Mouse (Mus musculus) heart, postnatal 36 days (tissue): ENCODE measurements around the gene Rpusd2. TPM values are rescaled to one million over a fixed set of nuclear protein-coding genes. Genes with fewer than 3 reads are reported as not detected.
"Not testable (repeated sequence)": the region's sequence is repeated elsewhere in the genome, so short reads cannot be mapped to it uniquely, and the experiment has no call there.

Experiments
- DNase-seq, 2 experiments: peaks; one replicate each; pipeline ENCODE4 v3.0.0; 2021 to 2022
- intact Hi-C: fragments of 180-260 bp; cut with DNase I; formaldehyde crosslinking; loops from one replicate; pipeline ENCODE4 v1.15.1; 2025
- total RNA-seq, 2 experiments: library from RNA; stranded (reverse); gene quantifications; 2 replicates each; pipeline ENCODE4 v1.2.3; 2021

Gene Rpusd2
- 1 to 10 TPM; 4.5 to 5.2 TPM for total RNA-seq

GRCm38 (mm10) chr2:119034656-119035396, at the start of gene Rpusd2:
Rpusd2 (plus strand) TSS chr2:119034790.
- intact Hi-C loops: loop anchor here (1.0 to 2.0 kb wide), 2 partner anchors 11 to 254 kb away; partner anchors contain the start of gene Vps18

DNA sequence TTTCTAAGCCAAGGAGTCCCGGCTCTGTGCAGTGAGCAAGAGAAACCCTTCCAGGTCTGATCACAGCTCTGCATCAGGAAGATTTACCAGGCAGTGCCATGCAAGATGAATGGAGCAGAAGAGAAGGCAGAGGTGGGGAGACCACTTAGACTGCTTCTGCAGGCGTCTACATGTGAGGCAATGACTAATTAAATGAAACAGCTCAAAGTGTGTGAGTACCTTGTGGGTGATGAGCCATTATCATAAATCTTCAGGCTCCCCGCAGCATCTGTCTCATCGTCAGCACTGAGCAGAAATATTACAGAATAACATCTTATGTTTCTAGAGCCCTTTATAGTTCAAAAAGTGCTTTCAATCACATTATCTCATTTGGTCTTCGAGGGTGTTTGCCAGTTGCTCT, 39.1 kb upstream of the Rpusd2 start:
- intact Hi-C loops: no loop called here
- no peak for DNase-seq

More at GRCm38 (mm10) chr2:119034656-119035396, at the start of gene Rpusd2:
- peak; percentile 88 to 89 for DNase-seq

GRCm38 (mm10) chr2:118995919-118996797, 38.4 kb upstream of the Rpusd2 start:
- DNase-seq: no peak
- intact Hi-C loops: no loop called here

DNA sequence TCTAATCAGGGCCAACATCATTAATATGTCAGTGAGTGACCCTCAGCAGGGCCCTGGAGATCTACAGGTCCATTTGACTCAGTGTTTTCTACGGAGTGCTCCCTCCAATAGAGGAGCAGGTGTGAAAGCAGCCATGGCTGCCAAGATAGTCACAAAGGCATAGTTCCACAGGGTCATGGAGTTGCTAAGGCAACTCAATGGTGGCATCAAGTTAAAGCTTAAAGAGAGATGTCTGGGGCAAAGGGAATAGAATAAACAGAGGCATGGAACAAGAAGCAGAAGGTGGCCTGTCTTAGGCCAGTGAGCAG, 37.8 kb upstream of the Rpusd2 start:
- intact Hi-C loops: no loop called here
- no peak for DNase-seq

DNA sequence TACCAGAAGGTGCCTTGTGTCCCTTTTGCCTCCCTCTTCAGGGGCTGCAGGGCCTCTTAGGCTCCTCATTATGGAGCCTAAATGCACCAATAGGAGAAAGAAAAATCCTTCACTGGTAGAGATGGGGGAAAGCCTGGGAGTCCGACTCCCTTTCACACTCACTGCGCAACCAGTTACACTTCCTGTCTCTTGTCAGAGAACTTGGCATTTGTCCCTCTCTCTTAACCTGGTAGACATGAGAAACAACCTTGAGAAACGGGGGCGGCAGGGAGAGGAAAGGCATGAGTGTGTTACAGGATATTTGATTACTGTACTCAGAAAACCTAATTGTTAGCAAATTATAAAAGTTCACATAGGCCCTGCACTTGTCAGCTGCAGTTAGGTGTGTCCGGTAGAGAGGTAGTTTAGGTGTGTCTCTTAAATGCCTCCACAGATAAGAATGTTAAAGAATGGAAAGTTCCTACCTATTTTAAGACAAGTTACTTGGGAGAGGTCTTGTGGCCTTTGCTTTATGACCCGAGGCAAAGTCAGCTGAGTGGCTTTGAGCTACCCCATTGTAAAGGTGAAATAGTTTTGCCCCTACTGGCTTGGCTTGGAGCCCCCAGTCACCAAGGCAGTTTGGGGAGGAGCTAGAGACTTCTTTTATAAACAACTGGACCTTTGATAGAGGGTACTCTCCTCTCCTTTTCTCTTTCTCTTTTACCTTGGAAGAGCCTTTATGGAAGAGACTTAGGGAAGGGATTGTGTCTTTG, 36.3 kb upstream of the Rpusd2 start:
- no peak for DNase-seq
- intact Hi-C loops: no loop called here

DNA sequence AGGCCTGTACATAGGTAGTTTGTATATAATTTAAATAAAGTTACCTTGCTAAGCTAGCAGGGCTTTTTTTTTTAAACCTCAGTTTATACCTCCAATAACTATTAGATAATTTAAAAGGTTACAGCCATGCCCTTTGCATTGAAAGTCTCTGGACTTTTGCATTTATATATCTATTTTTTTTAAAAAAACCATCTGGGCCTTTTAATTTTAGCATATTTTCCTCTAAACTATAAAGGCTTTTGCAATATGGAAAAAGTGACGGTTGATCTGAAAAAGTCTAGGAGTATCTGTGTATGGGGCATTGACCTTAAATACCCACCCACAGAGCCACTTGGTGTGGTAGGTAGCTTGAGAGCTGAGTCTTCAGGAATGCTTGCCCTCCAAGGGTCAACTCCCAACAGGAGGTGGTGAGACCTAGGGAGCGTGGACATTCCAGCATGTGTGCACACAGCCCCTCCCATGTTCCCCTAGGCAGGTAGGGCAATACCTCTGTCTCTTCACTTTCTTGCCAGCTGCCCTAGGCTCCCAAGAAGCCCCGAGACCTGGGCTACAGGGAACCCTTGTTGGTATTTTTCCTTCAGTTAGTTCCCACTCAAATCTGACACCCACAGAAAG, 35.5 kb upstream of the Rpusd2 start:
- intact Hi-C loops: no loop called here
- DNase-seq: no peak

- intact Hi-C loops: no loop called here
These were observed 27.7 kb upstream of the Rpusd2 start for GRCm38 (mm10) chr2:119006886-119007285.

DNA sequence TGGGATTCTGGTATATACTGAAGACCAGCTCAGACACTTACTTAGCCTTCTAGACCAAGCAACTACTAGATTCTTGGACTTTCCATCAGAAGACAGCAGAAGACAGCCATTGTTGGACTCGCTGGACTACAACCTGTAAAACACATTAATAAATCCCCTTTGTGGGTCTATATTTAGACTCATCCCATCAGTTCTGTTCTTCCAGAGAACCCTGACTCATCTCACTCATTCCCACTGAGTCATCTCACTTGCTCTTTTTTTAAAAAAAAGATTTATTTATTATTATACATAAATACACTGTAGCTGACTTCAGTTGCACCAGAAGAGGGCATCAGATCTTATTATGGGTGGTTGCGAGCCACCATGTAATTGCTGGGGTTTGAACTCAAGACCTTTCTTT, 25.2 kb upstream of the Rpusd2 start:
- intact Hi-C loops: no loop called here
- DNase-seq: no peak

More at GRCm38 (mm10) chr2:119006886-119007285, 27.7 kb upstream of the Rpusd2 start:
- DNase-seq: no peak

DNA sequence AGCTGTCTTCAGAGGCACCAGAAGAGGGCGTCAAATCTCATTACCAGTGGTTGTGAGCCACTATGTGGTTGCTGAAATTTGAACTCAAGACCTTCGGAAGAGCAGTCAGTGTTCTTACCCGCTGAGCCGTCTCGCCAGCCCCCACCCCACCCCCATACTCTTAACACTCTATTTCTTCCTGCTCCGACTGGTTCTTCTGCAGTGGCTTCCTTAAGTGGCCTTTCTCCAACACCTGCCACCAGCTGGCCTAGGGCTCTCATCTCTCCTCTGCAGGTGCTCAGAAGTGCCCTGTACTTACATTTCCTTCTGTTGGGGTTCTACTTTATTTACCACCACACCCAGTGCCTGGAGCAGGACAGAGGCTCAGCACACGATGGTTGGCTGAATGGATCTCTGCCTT, 19.6 kb upstream of the Rpusd2 start:
- DNase-seq: no peak
- intact Hi-C loops: no loop called here

GRCm38 (mm10) chr2:119015604-119016180, 18.9 kb upstream of the Rpusd2 start:
- peak; percentile 43 to 63 for DNase-seq
- intact Hi-C loops: no loop called here

- DNase-seq, intact Hi-C loops: not testable (repeated sequence)
These were observed 18.3 kb upstream of the Rpusd2 start for GRCm38 (mm10) chr2:119016312-119016711.

- intact Hi-C loops: no loop called here
- no peak for DNase-seq
These were observed 16.9 kb upstream of the Rpusd2 start for GRCm38 (mm10) chr2:119017647-119018046.

- intact Hi-C loops: no loop called here
- peak; percentile 53 to 63 for DNase-seq
These were observed 16.0 kb upstream of the Rpusd2 start for GRCm38 (mm10) chr2:119018391-119019122.

GRCm38 (mm10) chr2:119019131-119019530, 15.5 kb upstream of the Rpusd2 start:
- intact Hi-C loops: no loop called here
- no peak for DNase-seq

- DNase-seq: no peak
- intact Hi-C loops: no loop called here
These were observed 15.1 kb upstream of the Rpusd2 start for GRCm38 (mm10) chr2:119019538-119019937.

DNA sequence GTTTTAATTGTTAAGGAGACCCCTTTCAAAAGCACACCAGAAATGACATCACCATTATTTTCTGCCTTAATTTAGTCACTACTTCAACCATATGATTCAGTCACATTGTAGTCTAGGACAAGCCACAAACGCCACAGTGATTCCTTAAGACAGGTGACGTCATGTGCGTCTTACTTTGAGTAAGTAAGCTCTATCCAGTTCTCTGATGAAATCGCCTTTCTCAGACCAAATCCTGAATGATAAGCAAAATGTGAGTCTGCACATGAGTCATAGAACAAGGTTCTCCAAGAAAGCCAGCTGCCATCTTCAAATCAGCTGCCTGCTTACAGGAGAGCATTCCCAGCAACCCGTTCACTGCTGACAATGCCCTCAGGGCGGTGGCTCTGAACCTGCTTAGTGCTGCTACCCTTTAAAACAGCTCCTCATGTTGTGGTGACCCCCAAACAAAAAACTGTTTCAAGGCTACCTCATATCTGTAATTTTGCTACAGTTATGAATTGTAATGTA, 11.4 kb upstream of the Rpusd2 start:
- intact Hi-C loops: no loop called here
- no peak for DNase-seq

GRCm38 (mm10) chr2:119024536-119025238, 9.9 kb upstream of the Rpusd2 start:
- no peak for DNase-seq
- intact Hi-C loops: no loop called here

DNA sequence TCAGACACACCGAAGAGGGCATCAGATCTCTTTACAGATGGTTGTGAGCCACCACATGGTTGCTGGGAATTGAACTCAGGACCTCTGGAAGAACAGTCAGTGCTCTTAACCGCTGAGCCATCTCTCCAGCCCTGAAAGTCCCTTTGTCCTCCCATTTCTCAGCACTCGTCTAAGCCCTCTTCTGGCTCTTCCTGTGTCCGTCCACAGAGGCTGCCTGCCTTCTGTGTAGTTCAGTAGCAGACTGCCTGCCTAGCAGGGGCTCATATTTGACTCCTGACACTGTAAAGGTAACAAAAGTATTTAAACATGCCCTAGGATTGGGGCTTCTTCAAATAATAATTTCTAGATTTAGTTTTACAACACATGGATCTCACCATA, 9.4 kb upstream of the Rpusd2 start:
- intact Hi-C loops: no loop called here
- DNase-seq: no peak

- intact Hi-C loops: no loop called here
- DNase-seq: no peak
These were observed 7.6 kb upstream of the Rpusd2 start for GRCm38 (mm10) chr2:119026951-119027350.
